Mouse (Mus musculus): ENCODE data around the gene Slc22a3. TPM values are rescaled to one million over a fixed set of nuclear protein-coding genes. Genes with fewer than 3 reads are reported as not detected.

Slc22a3 gene
- total RNA-seq, 2 experiments from 2014 or later = 0.44 to 0.52 TPM

- Histone ChIP-seq H3K27ac (no peak overlapping the region), H3K4me3 (no peak overlapping the region)
- DNase-seq (ENCODE audit: low spot score in 2 of 2) = no peak
- TF ChIP-seq CTCF (conservative IDR thresholded peaks at IDR 0.05) = no peak
Observed at GRCm38 (mm10) chr17:12415031-12415735, 92.3 kb downstream of the Slc22a3 start.

DNA sequence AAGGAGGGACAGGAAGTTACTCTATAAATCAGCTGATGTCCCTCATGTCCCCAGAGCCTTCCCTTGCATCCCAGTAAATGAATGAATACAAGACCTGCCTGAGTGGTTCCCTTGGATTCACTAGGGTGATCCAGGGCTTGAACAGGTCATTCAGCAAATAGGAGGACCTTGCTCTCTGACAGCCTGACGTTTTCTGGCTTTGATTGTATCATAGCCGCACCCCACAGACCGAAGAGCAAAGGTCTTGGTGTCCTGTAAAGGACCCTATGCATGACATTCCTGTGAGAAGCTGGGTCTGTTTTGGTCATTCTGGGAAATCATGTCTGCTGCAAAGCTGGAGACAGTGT, 94.6 kb downstream of the Slc22a3 start:
- Histone ChIP-seq H3K4me3 (no peak overlapping the region), H3K27ac (no peak overlapping the region)
- no peak for DNase-seq (ENCODE audit: low spot score in 2 of 2)
- no peak for TF ChIP-seq CTCF (conservative IDR thresholded peaks at IDR 0.05)

DNA sequence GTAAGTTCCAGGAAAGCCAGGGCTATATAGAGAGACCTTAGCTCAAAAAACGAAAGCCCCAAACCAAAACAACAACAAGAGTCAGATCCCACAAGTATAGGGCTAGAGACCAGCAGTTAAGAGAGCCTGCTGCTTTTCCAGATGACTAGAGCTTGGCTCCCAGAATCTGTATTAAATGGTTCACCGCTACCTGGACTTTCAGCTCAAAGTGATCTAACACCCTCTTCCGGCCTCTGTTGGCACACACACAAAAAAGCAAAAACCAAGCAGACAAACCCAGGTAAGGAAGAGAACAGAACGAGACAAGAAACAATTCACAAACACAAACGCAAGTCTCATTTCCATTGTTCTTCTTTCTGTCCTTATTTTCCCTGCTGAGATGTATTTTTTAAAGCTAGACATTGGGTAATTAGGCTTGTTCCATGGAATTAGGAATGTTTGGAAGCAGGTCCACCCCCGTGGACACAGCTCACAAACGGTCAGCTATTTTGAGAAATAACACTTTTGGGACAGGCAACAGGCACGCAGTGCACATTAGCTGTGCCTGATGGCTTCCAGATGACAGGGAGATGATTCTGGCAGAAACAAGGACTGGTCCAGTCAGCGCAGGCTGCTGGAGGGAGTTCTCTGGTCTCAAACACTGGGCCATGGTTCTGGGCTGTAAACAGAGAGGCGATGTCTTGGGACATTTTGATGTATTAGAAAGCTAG, 95.2 kb downstream of the Slc22a3 start:
- no peak for TF ChIP-seq CTCF (conservative IDR thresholded peaks at IDR 0.05)
- DNase-seq (ENCODE audit: low spot score in 2 of 2) = no peak
- H3K4me3 ChIP-seq = no peak overlapping the region
- H3K27ac ChIP-seq = no peak overlapping the region

- TF ChIP-seq CTCF (conservative IDR thresholded peaks at IDR 0.05) = no peak
- DNase-seq (ENCODE audit: low spot score in 2 of 2) = no peak
Observed at GRCm38 (mm10) chr17:12409346-12409944, 98.1 kb downstream of the Slc22a3 start.

GRCm38 (mm10) chr17:12403420-12403819, 104.1 kb downstream of the Slc22a3 start:
- DNase-seq (ENCODE audit: low spot score in 2 of 2) = no peak
- Histone ChIP-seq H3K27ac (no peak overlapping the region), H3K4me3 (no peak overlapping the region)
- TF ChIP-seq CTCF (conservative IDR thresholded peaks at IDR 0.05) = peak; percentile 57

More at GRCm38 (mm10) chr17:12409346-12409944, 98.1 kb downstream of the Slc22a3 start:
- Histone ChIP-seq H3K27ac (no peak overlapping the region), H3K4me3 (no peak overlapping the region)

- DNase-seq (ENCODE audit: low spot score in 2 of 2) = no peak
- TF ChIP-seq CTCF (conservative IDR thresholded peaks at IDR 0.05) = no peak
- Histone ChIP-seq H3K27ac (no peak overlapping the region), H3K4me3 (no peak overlapping the region)
Observed at GRCm38 (mm10) chr17:12396163-12396677, 111.3 kb downstream of the Slc22a3 start.

DNA sequence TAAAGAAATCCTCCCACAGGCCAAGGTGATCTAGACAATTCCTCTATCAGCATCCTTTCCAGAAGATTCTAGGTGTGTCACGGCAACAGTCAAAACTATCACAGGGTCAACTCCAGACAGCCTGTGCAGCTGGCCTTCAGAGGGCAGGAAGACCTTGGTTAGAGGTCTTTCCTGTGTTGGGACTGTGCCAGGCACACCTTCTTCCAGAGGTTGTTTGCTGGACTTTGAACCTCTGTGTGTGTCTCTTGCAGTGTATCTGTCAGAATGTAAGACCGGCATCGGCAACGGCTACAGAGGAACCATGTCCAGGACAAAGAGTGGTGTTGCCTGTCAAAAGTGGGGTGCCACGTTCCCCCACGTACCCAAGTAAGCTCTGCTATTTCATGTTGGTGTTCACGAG, 119.3 kb downstream of the Slc22a3 start:
- DNase-seq (ENCODE audit: low spot score in 2 of 2) = no peak
- Histone ChIP-seq H3K4me3 (no peak overlapping the region), H3K27ac (no peak overlapping the region)
- no peak for TF ChIP-seq CTCF (conservative IDR thresholded peaks at IDR 0.05)

DNA sequence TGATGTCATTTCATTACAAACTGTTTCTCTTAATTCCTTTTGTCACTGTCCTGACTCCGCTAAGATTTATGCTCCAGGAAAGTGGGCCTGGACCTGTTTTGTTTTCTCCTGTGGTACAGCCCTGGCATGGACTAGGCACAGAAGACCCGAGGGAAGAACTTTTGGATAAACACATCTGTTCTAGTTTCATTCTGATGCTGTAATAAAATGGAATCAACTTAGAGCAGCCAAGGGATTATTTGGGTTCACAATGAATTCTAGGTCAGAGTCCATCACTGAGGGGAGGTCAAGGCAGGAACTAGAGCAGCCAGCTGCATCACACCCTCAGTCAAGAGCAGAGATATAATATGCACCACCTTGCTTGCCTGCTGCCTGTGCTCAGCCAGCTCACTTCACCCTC, 119.7 kb downstream of the Slc22a3 start:
- H3K27ac ChIP-seq = no peak overlapping the region
- no peak for TF ChIP-seq CTCF (conservative IDR thresholded peaks at IDR 0.05)

GRCm38 (mm10) chr17:12385049-12385794, 122.3 kb downstream of the Slc22a3 start:
- no peak for DNase-seq (ENCODE audit: low spot score in 2 of 2)
- no peak overlapping the region for H3K4me3 ChIP-seq
- no peak overlapping the region for H3K27ac ChIP-seq
- TF ChIP-seq CTCF (conservative IDR thresholded peaks at IDR 0.05) = no peak

More for the DNA sequence above, 119.7 kb downstream of the Slc22a3 start:
- H3K4me3 ChIP-seq = no peak overlapping the region
- DNase-seq (ENCODE audit: low spot score in 2 of 2) = no peak

DNA sequence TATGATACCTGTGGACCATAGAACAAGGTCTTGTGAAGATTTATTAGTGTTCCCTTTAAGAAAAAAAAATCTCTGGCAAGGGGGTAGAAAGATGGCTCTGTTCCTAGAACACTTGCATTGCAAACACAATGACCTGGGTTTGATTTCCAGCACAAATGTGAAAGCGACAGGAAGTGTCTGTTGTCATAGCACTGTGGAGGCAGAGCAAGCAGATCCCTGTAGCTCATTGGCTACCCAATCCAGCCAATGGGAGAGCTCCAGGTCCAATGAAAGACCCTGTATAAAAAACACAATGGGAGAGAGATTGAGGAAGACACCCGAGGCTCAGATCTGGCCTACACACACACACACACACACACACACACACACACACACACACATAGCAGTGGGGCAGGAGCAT, 125.0 kb downstream of the Slc22a3 start:
- no peak for TF ChIP-seq CTCF (conservative IDR thresholded peaks at IDR 0.05)
- DNase-seq (ENCODE audit: low spot score in 2 of 2) = peak in 1 of 2 experiments; percentile 9
- no peak overlapping the region for H3K27ac ChIP-seq
- H3K4me3 ChIP-seq = no peak overlapping the region

GRCm38 (mm10) chr17:12381579-12381978, 125.9 kb downstream of the Slc22a3 start:
- Histone ChIP-seq H3K4me3 (no peak overlapping the region), H3K27ac (no peak overlapping the region)
- no peak for TF ChIP-seq CTCF (conservative IDR thresholded peaks at IDR 0.05)
- no peak for DNase-seq (ENCODE audit: low spot score in 2 of 2)

- H3K4me3 ChIP-seq = no peak overlapping the region
Observed at GRCm38 (mm10) chr17:12380287-12380686, 127.2 kb downstream of the Slc22a3 start.

More at GRCm38 (mm10) chr17:12380287-12380686, 127.2 kb downstream of the Slc22a3 start:
- TF ChIP-seq CTCF (conservative IDR thresholded peaks at IDR 0.05) = no peak
- H3K27ac ChIP-seq = no peak overlapping the region
- no peak for DNase-seq (ENCODE audit: low spot score in 2 of 2)

All from layer of hippocampus, adult 2 months (tissue).